Mouse (Mus musculus): ENCODE data around the gene Igfbp3. TPM values are rescaled to one million over a fixed set of nuclear protein-coding genes. Genes with fewer than 3 reads are reported as not detected.

Gene Igfbp3
- total RNA-seq, 2 experiments from 2014 or later: 10.2 to 11.1 TPM

GRCm38 (mm10) chr11:7179276-7179675, 34.4 kb downstream of the Igfbp3 start:
- no peak overlapping the region for H3K4me3 ChIP-seq
- no peak overlapping the region for H3K27ac ChIP-seq
- TF ChIP-seq CTCF (conservative IDR thresholded peaks at IDR 0.05): no peak
- DNase-seq (ENCODE audit: low spot score in 2 of 2): no peak

- TF ChIP-seq CTCF (conservative IDR thresholded peaks at IDR 0.05): no peak
- Histone ChIP-seq H3K27ac (no peak overlapping the region), H3K4me3 (no peak overlapping the region)
- DNase-seq (ENCODE audit: low spot score in 2 of 2): no peak
Measured at GRCm38 (mm10) chr11:7178724-7179123, 35.0 kb downstream of the Igfbp3 start.

- Histone ChIP-seq H3K27ac (no peak overlapping the region), H3K4me3 (no peak overlapping the region)
- no peak for DNase-seq (ENCODE audit: low spot score in 2 of 2)
- no peak for TF ChIP-seq CTCF (conservative IDR thresholded peaks at IDR 0.05)
Measured at GRCm38 (mm10) chr11:7173664-7174063, 40.1 kb downstream of the Igfbp3 start.

GRCm38 (mm10) chr11:7169645-7170044, 44.1 kb downstream of the Igfbp3 start:
- DNase-seq (ENCODE audit: low spot score in 2 of 2): no peak
- Histone ChIP-seq H3K27ac (no peak overlapping the region), H3K4me3 (no peak overlapping the region)
- TF ChIP-seq CTCF (conservative IDR thresholded peaks at IDR 0.05): no peak

- DNase-seq (ENCODE audit: low spot score in 2 of 2): no peak
- TF ChIP-seq CTCF (conservative IDR thresholded peaks at IDR 0.05): no peak
- H3K27ac ChIP-seq: no peak overlapping the region
- H3K4me3 ChIP-seq: no peak overlapping the region
Measured at GRCm38 (mm10) chr11:7164416-7164815, 49.3 kb downstream of the Igfbp3 start.

GRCm38 (mm10) chr11:7161502-7162174, 52.1 kb downstream of the Igfbp3 start:
- peak; percentile 39 to 62 for DNase-seq (ENCODE audit: low spot score in 2 of 2)
- no peak overlapping the region for H3K4me3 ChIP-seq
- no peak overlapping the region for H3K27ac ChIP-seq
- peak; percentile 86 for TF ChIP-seq CTCF (conservative IDR thresholded peaks at IDR 0.05)

- no peak for DNase-seq (ENCODE audit: low spot score in 2 of 2)
- TF ChIP-seq CTCF (conservative IDR thresholded peaks at IDR 0.05): no peak
- Histone ChIP-seq H3K4me3 (no peak overlapping the region), H3K27ac (peak overlapping the region; percentile 33; the same call in 1 of the 2 replicates)
Measured at GRCm38 (mm10) chr11:7160637-7161101, 53.1 kb downstream of the Igfbp3 start.

- Histone ChIP-seq H3K4me3 (no peak overlapping the region), H3K27ac (peak overlapping the region; percentile 33)
- no peak for TF ChIP-seq CTCF (conservative IDR thresholded peaks at IDR 0.05)
- no peak for DNase-seq (ENCODE audit: low spot score in 2 of 2)
Measured at GRCm38 (mm10) chr11:7160146-7160545, 53.6 kb downstream of the Igfbp3 start.

GRCm38 (mm10) chr11:7158196-7158595, 55.5 kb downstream of the Igfbp3 start:
- TF ChIP-seq CTCF (conservative IDR thresholded peaks at IDR 0.05): no peak
- H3K27ac ChIP-seq: no peak overlapping the region
- H3K4me3 ChIP-seq: no peak overlapping the region
- DNase-seq (ENCODE audit: low spot score in 2 of 2): no peak

GRCm38 (mm10) chr11:7156427-7156826, 57.3 kb downstream of the Igfbp3 start:
- Histone ChIP-seq H3K27ac (no peak overlapping the region), H3K4me3 (no peak overlapping the region)
- no peak for TF ChIP-seq CTCF (conservative IDR thresholded peaks at IDR 0.05)
- DNase-seq (ENCODE audit: low spot score in 2 of 2): no peak

Other genes with a start within 250 kb of the Igfbp3 start
- gene Adcy1, start 150.4 kb downstream of the Igfbp3 start, total RNA-seq (2021): 100 to 1,000 TPM; 376 to 403 TPM
- gene Gm11985, start 25.4 kb downstream of the Igfbp3 start, total RNA-seq (2021): not detected
- gene Igfbp1, start 16.1 kb downstream of the Igfbp3 start, total RNA-seq (2021): under 1 TPM in 1 of 2 experiments, not detected in 1; 0.23 TPM

Measured in layer of hippocampus, adult 2 months (tissue).